Mouse (Mus musculus) cerebellum, postnatal 25 days (tissue): Measurements from ENCODE around the gene Myo3b.

Experiments
- DNase-seq, 2 experiments: peaks; one replicate each; pipeline ENCODE4 v3.0.0; 2021; ENCODE audit warnings: mixed read lengths in 2 of 2

The Myo3b gene

GRCm38 (mm10) chr2:70137226-70137998 lies 98.5 kb downstream of the Myo3b start:
- DNase-seq, result peak; percentile 37 to 39

GRCm38 (mm10) chr2:70143543-70144188 lies 104.7 kb downstream of the Myo3b start:
- DNase-seq, result no peak

- no peak for DNase-seq
These were observed 108.2 kb downstream of the Myo3b start for GRCm38 (mm10) chr2:70146993-70147581.

GRCm38 (mm10) chr2:70148821-70149510 lies 110.0 kb downstream of the Myo3b start:
- DNase-seq, result no peak

- DNase-seq, result no peak
These were observed 111.6 kb downstream of the Myo3b start for GRCm38 (mm10) chr2:70150399-70151035.

DNA sequence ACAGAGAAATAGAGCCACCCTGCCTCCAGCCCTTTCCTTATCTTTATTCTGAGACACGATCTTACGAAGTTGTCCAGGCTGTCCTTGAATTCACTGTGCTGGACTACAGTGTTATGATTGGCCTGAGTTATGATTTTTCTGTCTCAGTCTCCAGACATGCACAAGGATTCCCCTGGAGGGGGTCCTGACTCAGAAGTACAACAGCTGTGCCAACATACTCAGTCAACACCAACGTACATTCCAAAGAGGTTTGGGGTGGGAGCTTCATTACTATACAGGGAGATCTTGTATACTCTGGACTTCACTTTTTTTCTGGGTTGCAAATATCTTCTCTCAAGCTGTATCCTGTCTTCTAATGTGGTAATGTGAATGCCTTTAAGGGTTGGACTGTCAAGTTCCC lies 113.0 kb downstream of the Myo3b start:
- DNase-seq, result no peak

GRCm38 (mm10) chr2:70155226-70155836 lies 116.4 kb downstream of the Myo3b start:
- DNase-seq, result no peak

- no peak for DNase-seq
These were observed 120.6 kb downstream of the Myo3b start for GRCm38 (mm10) chr2:70159543-70159942.

GRCm38 (mm10) chr2:70166231-70166630 lies 127.3 kb downstream of the Myo3b start:
- no peak for DNase-seq

DNA sequence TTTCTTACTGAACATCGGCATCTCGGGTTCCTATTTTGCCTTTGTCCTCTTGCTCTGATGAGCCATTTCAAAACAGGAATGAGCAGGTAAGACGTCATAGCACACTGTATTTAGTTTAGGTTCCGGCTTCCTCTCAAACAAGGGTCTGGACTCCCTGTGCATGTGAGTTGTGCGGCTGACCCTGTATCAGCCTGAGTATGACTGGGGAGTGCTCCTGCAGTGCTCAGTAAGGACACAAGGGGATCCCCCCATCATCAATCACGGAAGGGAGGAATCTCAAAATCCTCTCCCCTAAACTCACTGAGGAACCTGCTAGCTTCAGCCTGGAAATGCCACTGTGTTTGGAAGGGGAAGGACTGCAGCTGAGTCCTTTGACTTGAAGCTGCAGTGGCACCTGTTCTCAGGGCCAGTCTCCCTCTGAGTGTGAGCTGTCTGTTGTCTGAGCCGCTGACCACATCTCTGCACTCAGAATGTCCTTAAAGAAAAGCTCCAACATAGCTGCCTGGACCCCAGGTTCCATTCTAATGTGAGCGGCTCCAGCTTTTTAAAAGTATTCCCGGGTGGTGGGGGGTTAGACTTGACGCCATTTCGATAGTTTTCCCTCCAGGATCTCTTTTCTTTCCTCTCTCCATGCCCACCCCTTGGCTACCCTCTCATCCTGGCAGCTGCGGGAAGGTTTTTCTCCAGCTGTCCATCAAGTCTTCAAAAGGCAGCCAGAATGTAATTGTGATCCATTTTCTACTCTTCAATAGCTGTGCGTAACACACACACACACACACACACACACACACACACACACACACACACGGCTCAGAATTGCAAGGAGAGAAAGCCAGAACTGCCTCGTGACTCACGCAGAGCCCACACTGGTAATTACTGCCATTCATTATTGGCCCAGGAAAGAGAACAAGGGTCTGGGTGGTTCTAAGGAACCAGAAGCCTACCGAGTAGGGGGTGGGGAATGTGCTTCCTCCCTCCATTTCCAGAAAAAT lies 129.3 kb downstream of the Myo3b start:
- no peak for DNase-seq

GRCm38 (mm10) chr2:70170469-70170868 lies 131.5 kb downstream of the Myo3b start:
- no peak for DNase-seq

DNA sequence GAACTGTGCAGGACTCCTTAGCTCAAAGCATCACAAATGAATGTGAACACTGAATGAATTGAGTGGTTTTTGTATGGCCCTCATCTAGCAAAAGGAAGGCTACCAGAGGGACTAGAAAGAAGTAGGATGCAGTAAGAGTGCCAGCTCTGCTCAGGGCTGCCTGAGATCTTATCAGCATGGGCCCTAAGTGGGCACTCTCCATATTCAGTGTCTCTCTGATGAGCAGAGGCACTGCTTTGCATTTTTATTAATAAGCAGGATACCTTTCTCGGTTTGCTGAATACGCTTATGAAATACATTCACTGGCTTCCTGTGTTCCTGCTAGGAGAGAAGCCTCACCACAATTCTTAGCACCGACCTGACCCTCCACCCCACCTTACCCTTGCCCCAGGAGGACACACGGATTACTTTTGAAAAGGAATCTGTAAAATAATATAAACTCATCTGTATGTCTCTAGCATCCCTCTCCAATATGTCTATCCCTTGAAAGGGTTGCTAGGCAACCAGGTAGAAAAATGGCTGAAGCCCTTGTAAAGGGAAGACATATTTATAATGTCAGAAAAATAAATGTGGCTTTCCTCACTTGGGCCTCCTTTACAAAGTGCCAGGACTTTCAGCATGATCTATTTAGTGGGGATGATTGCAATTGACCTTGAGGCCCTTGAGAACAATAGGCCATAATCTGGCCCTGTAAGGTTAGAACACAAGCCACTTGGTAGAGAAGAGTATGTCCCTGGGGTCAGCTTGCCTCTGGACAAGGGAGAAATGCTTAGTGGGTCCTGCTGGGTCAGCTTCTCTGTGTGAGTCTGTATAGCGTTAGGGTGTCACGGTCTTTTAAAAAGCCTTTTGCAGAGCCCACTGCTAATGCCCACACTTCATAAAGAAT lies 138.1 kb downstream of the Myo3b start:
- no peak for DNase-seq

GRCm38 (mm10) chr2:70177709-70178030 lies 138.7 kb downstream of the Myo3b start:
- peak; percentile 6 to 13 for DNase-seq

DNA sequence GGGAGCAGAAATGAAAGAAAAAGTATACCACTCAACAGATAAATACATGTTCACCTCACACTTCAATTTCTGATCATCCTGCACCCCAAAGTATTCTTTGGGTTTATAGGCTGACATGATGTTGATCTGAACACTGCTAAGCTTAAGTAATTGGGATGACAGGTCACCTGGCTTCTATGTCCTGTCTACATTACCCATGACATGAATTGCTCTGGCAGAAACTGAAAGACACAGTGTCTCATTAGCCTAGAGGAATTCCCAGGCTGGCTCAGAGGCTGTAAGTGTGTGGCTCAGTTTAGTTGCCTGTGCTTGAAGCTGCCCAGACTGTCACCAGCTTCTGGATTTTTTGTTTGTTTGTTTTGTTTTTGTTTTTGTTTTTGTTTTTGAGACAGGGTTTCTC lies 139.3 kb downstream of the Myo3b start:
- DNase-seq, result no peak

GRCm38 (mm10) chr2:70182150-70182670 lies 143.3 kb downstream of the Myo3b start:
- DNase-seq, result no peak

GRCm38 (mm10) chr2:70187040-70187439 lies 148.1 kb downstream of the Myo3b start:
- DNase-seq, result no peak

GRCm38 (mm10) chr2:70195418-70196248 lies 156.7 kb downstream of the Myo3b start:
- no peak for DNase-seq

DNA sequence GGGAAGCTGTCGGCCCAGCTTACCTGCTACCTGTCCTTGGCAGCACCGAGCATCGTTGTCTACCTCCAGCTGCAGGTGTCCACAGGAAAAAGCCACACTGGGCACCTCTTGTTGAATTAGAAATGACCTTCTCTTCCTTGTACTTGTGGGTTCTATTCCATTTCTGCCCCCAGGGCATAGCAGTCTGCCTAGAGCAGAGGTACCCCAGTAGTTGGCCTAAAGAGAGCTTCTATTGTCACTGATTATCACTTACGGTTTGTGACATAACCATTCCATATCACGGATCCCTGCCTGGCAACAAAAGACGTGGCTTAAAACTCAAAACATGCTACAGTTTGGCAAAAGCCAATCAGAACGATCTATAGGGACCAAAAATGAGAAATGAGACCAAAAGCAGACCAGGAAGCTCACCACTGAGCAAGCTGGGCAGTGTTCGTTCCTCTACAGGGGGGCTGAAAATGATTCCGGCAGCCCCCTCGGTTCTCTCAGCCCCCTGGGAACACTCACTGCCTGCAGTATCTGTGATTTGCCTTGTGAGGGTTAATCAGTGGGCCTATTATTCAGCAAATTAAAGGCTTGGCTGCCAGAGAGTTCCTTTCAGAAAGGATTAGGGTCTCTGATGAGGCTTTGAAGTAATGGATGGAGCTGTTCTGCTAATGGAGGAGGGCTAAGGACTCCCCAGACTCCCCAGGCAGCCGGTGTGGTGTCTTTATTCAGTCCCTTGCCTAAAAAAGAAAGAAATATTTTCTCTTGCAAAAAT lies 163.1 kb downstream of the Myo3b start:
- no peak for DNase-seq
